Mouse (Mus musculus) erythroblast, embryonic 14.5 days (primary cell): ENCODE data around the gene Trip12.

Source experiments
- GATA1 ChIP-seq: IDR thresholded peaks from 2 replicates; pipeline ENCODE4 v1.6.1; 2012; ENCODE audit warnings: low read length, inconsistent platforms, mixed read lengths
- TAL1 ChIP-seq: IDR thresholded peaks from 3 replicates; pipeline ENCODE4 v1.6.1; 2012; ENCODE audit warnings: low read length, inconsistent platforms, mixed read lengths

GRCm38 (mm10) chr1:84758843-84759242 is 81.5 kb downstream of the Trip12 start:
- no peak for TF ChIP-seq TAL1
- no peak for TF ChIP-seq GATA1
